Mouse (Mus musculus) kidney, adult 2 months (tissue): Measurements from ENCODE around the gene Hes3.

ENCODE experiments used
- CTCF ChIP-seq: fragments of 200-500 bp; conservative IDR thresholded peaks from 2 replicates; pipeline ENCODE4 v1.5.1; 2011; ENCODE audit warnings: low read depth, mild to moderate bottlenecking, control low read depth, low read length, moderate library complexity, mixed read lengths; ENCODE audit not compliant: insufficient read depth, insufficient read length
- POLR2A ChIP-seq: fragments of 200-500 bp; IDR thresholded peaks from one replicate; pipeline ENCODE4 v1.6.1; 2011; ENCODE audit warnings: low read depth, low read length, control low read depth

DNA sequence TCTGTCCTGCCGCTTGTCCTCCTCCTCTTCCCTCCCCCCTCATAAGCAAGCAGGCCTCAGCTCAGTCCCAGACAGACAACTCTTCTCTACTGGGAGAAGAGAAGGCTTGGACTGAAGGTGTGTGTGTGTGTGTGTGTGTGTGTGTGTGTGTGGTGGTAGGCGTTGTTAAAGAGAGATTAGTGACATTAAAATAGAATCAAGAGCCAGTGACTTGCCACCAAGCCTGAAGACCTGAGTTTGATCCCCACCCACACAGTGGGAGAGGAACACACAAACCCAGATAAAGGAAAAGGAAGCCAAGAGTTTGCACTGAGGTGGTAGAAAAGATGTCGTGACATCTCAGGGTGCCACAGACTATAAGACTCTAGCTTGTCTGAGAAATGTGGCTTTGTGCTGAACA, 44.3 kb downstream of the Hes3 start:
- TF ChIP-seq CTCF (no peak), POLR2A (no peak)
